ENCODE assay signal across 10 mouse cellular contexts in genomic region chr12:3548582-3549211, GRCm38 (mm10). TPM values are rescaled to one million over a fixed set of nuclear protein-coding genes. Genes with fewer than 3 reads are reported as not detected.
A peak's percentile ranks its signal among the peaks of the same experiment; 100 is the strongest.
DNase-seq lines count a peak whose midpoint lies in the region; ATAC-seq and TF ChIP-seq lines count a peak whose summit lies in the region.
"Had no signal": no experiment of that assay in that cellular context is flagged by ENCODE, and none has a peak within 500 bp of the region (broad histone marks: within the 10 kb centered on the region; RNA-seq: fewer than 3 reads in every experiment).

No protein-coding gene starts in this region.

- no peaks in the 10 kb centered on the region for H3K79me2 ChIP-seq in CH12.LX (replicated peaks; ENCODE audit: control insufficient read depth, extremely low read depth, insufficient read depth, poor library complexity, severe bottlenecking)

- in situ Hi-C loops in CH12.LX (cut with MboI; ENCODE audit: low pct_ligation_motif_present, low pct_unique_long_range_greater_than_20kb, low sequenced_read_pairs): no loop called here

- no peak for TF ChIP-seq CTCF in CH12.LX (conservative IDR thresholded peaks at IDR 0.05 in 1 of 2, IDR thresholded peaks at IDR 0.05 in 1 of 2; ENCODE audit: low read depth in 2 of 2, low read length in 2 of 2)

- H3K4me3 ChIP-seq in heart, embryonic 10.5 days: no peak overlapping the region
- no peak overlapping the region for H3K4me3 ChIP-seq in heart, embryonic 11.5 days (ENCODE audit: low read depth, low read length)
- no peak overlapping the region for H3K4me3 ChIP-seq in CH12.LX (replicated peaks in 1 of 3; ENCODE audit: low read depth in 2 of 3, low read length in 2 of 3, poor library complexity in 1 of 3)
- H3K4me3 ChIP-seq in heart, embryonic 15.5 days: no peak overlapping the region
- H3K4me3 ChIP-seq: limb, embryonic 10.5 days; midbrain, embryonic 10.5 days had no signal

- no peaks in the 10 kb centered on the region for H3K27me3 ChIP-seq in heart, embryonic 10.5 days (ENCODE audit: insufficient read depth, poor library complexity, severe bottlenecking)
- no peaks in the 10 kb centered on the region for H3K27me3 ChIP-seq in heart, embryonic 11.5 days (ENCODE audit: control insufficient read depth, insufficient read depth, low read length)
- no peaks in the 10 kb centered on the region for H3K27me3 ChIP-seq in CH12.LX (replicated peaks)
- no peaks in the 10 kb centered on the region for H3K27me3 ChIP-seq in heart, embryonic 15.5 days

- H3K36me3 ChIP-seq in heart, embryonic 10.5 days: no peaks in the 10 kb centered on the region
- no peaks in the 10 kb centered on the region for H3K36me3 ChIP-seq in heart, embryonic 11.5 days (ENCODE audit: control insufficient read depth, insufficient read depth, low read length)
- H3K36me3 ChIP-seq in CH12.LX (replicated peaks in 1 of 2; ENCODE audit: control insufficient read depth in 1 of 2, insufficient read depth in 1 of 2, low read length in 1 of 2): peaks cover 0 to 6% of the 10 kb centered on the region in 2 experiments
- no peaks in the 10 kb centered on the region for H3K36me3 ChIP-seq in heart, embryonic 15.5 days
- H3K36me3 ChIP-seq: limb, embryonic 10.5 days; midbrain, embryonic 10.5 days had no signal

- H3K9me3 ChIP-seq in heart, embryonic 10.5 days: no peaks in the 10 kb centered on the region
- H3K9me3 ChIP-seq in heart, embryonic 11.5 days (replicated peaks; ENCODE audit: control insufficient read depth, low read length): no peaks in the 10 kb centered on the region
- H3K9me3 ChIP-seq in CH12.LX (replicated peaks; ENCODE audit: low read length): no peaks in the 10 kb centered on the region
- H3K9me3 ChIP-seq in heart, embryonic 15.5 days (replicated peaks): no peaks in the 10 kb centered on the region
- H3K9me3 ChIP-seq: limb, embryonic 10.5 days; midbrain, embryonic 10.5 days had no signal

- H3K9ac ChIP-seq in heart, embryonic 11.5 days (ENCODE audit: low read depth, low read length): no peak overlapping the region
- no peak overlapping the region for H3K9ac ChIP-seq in CH12.LX (ENCODE audit: insufficient read depth, low read depth)
- no peak overlapping the region for H3K9ac ChIP-seq in heart, embryonic 15.5 days

- peaks cover 29% of the 10 kb centered on the region for H3K4me1 ChIP-seq in heart, embryonic 10.5 days
- peaks cover 13% of the 10 kb centered on the region; the same call in 1 of the 2 replicates for H3K4me1 ChIP-seq in heart, embryonic 11.5 days (ENCODE audit: control insufficient read depth, insufficient read depth, low read length)
- H3K4me1 ChIP-seq in CH12.LX (ENCODE audit: control insufficient read depth in 1 of 2, insufficient read depth in 2 of 2): peaks cover 16 to 50% of the 10 kb centered on the region in 2 experiments
- peaks cover 13% of the 10 kb centered on the region for H3K4me1 ChIP-seq in heart, embryonic 15.5 days (replicated peaks)

- dilution Hi-C loops in CH12.LX (cut with MboI; ENCODE audit: extremely low pct_ligation_motif_present, extremely low pct_unique_long_range_greater_than_20kb, low sequenced_read_pairs): no loop called here

- H3K27ac ChIP-seq in heart, embryonic 10.5 days: no peak overlapping the region
- H3K27ac ChIP-seq in heart, embryonic 11.5 days (ENCODE audit: low read depth, low read length): no peak overlapping the region
- H3K27ac ChIP-seq in CH12.LX (ENCODE audit: insufficient read depth, low read depth): no peak overlapping the region
- no peak overlapping the region for H3K27ac ChIP-seq in heart, embryonic 15.5 days
- H3K27ac ChIP-seq: limb, embryonic 10.5 days; midbrain, embryonic 10.5 days had no signal

- no peak for TF ChIP-seq RAD21 in CH12.LX (IDR thresholded peaks at IDR 0.05; ENCODE audit: low read depth, low read length)

- TF ChIP-seq EP300 in CH12.LX (IDR thresholded peaks at IDR 0.05; ENCODE audit: low read length): no peak

- no peak for ATAC-seq in heart, embryonic 11.5 days (replicated peaks; ENCODE audit: insufficient number of reproducible peaks, low FRiP score, low TSS enrichment)
- ATAC-seq in heart, embryonic 15.5 days (replicated peaks; ENCODE audit: insufficient number of reproducible peaks, insufficient read depth, low FRiP score, low read depth): peak; percentile 51
- peak; percentile 44; the same call in 1 of the 2 replicates for ATAC-seq in megakaryocyte progenitor cell, adult 5-6 weeks (replicated peaks; ENCODE audit: poor library complexity)

- intact Hi-C loops in gastrocnemius, postnatal 36 days (cut with DNase I): no loop called here

- TF ChIP-seq POLR2A in CH12.LX (IDR thresholded peaks at IDR 0.05; ENCODE audit: low read depth, low read length): no peak

- DNase-seq in heart, embryonic 10.5 days (ENCODE audit: low spot score): peak; percentile 66
- DNase-seq in CH12.LX (ENCODE audit: extremely low read depth): no peak
- DNase-seq in gastrocnemius, postnatal 36 days: no peak
- no peak for DNase-seq in embryo, embryonic 9.5 days (ENCODE audit: extremely low spot score)
- DNase-seq in kidney, adult 8-10 months: no peak

- 28% methylated on average over 5 of the region's 5 CpGs for WGBS in heart, embryonic 10.5 days
- 25% methylated on average over 5 of the region's 5 CpGs for WGBS in heart, embryonic 11.5 days (ENCODE audit: insufficient replicate concordance)
- 28% methylated on average over 5 of the region's 5 CpGs for WGBS in heart, embryonic 15.5 days

- H3K4me2 ChIP-seq in heart, embryonic 11.5 days: no peak overlapping the region
- H3K4me2 ChIP-seq in CH12.LX (ENCODE audit: insufficient read depth, low read depth, poor library complexity, severe bottlenecking): no peak overlapping the region; the same call in 1 of the 2 replicates
- no peak overlapping the region for H3K4me2 ChIP-seq in heart, embryonic 15.5 days

TF ChIP-seq in CH12.LX, 34 proteins besides CTCF, POLR2A, EP300 and RAD21:
- no peak for TF ChIP-seq NELFE (IDR thresholded peaks at IDR 0.05; ENCODE audit: low read depth, low read length)
- TF ChIP-seq ETS1 (conservative IDR thresholded peaks at IDR 0.05; ENCODE audit: low read depth, low read length): peak; percentile 48; the same call in 1 of the 2 replicates
- peak; percentile 77 for TF ChIP-seq BHLHE40 (IDR thresholded peaks at IDR 0.05; ENCODE audit: low read depth, low read length)

RNA-seq across cellular contexts. Expression of gene Dtnb, which starts 23.5 kb away (rescaled TPM):
- polyA plus RNA-seq in heart, embryonic 10.5 days (2016; fragmentation: Nextera tagmentation; extraction: Ambion mirVana): 20.3 and 28.7 TPM in 2 replicates
- 22.6 and 26.7 TPM in 2 replicates for polyA plus RNA-seq in heart, embryonic 11.5 days (2014; fragmentation: Nextera tagmentation; extraction: Ambion mirVana)
- total RNA-seq in CH12.LX (2012; rRNA removed) (23.4 and 26.0 TPM in 2 replicates), CH12.LX (2014; rRNA removed) (6.9 and 8.1 TPM in 2 replicates)
- polyA plus RNA-seq in CH12.LX (2012; ENCODE audit: insufficient read length, low read depth): 17.4 and 18.9 TPM in 2 replicates
- 12.8 and 19.4 TPM in 2 replicates for polyA plus RNA-seq in heart, embryonic 15.5 days (2015; fragmentation: Nextera tagmentation; extraction: Ambion mirVana)
- 12.4 and 16.1 TPM in 2 replicates for total RNA-seq in megakaryocyte progenitor cell, adult 5-6 weeks (2015)
- 12.6 and 16.1 TPM in 2 replicates for total RNA-seq in megakaryocyte progenitor cell, adult 5-6 weeks (2017)
- total RNA-seq in gastrocnemius, postnatal 36 days (2021): 1 to 10 TPM; 1.6 to 4.3 TPM
